Mouse (Mus musculus): ENCODE data around the gene Alg9. TPM values are rescaled to one million over a fixed set of nuclear protein-coding genes. Genes with fewer than 3 reads are reported as not detected.
A peak's percentile ranks its signal among the peaks of the same experiment; 100 is the strongest.

The Alg9 gene
- polyA plus RNA-seq, 1 experiment from 2014 or later, result 43.8 TPM

GRCm38 (mm10) chr9:50742261-50742660, 32.6 kb upstream of the Alg9 start:
- ATAC-seq (ENCODE audit: insufficient number of reproducible peaks, insufficient read depth, low FRiP score, low TSS enrichment, low read depth), result no peak
- peaks cover 14% of the 10 kb centered on the region for H3K27me3 ChIP-seq
- H3K9me3 ChIP-seq, result no peaks in the 10 kb centered on the region
- H3K27ac ChIP-seq, result no peak overlapping the region
- 84% methylated on average over 3 of the region's 3 CpGs for WGBS
- H3K4me3 ChIP-seq, result no peak overlapping the region
- H3K4me2 ChIP-seq, result no peak overlapping the region
- H3K4me1 ChIP-seq, result peaks cover 20% of the 10 kb centered on the region
- no peaks in the 10 kb centered on the region for H3K36me3 ChIP-seq
- H3K9ac ChIP-seq, result no peak overlapping the region

- Histone ChIP-seq H3K4me3 (no peak overlapping the region), H3K27ac (no peak overlapping the region), H3K4me1 (peaks cover 20% of the 10 kb centered on the region), H3K27me3 (peaks cover 14% of the 10 kb centered on the region), H3K9ac (no peak overlapping the region), H3K9me3 (no peaks in the 10 kb centered on the region), H3K4me2 (no peak overlapping the region), H3K36me3 (no peaks in the 10 kb centered on the region)
- 83% methylated on average over 2 of the region's 2 CpGs for WGBS
- ATAC-seq (ENCODE audit: insufficient number of reproducible peaks, insufficient read depth, low FRiP score, low TSS enrichment, low read depth), result no peak
Observed at GRCm38 (mm10) chr9:50742744-50743143, 32.1 kb upstream of the Alg9 start.

- H3K9ac ChIP-seq, result peak overlapping the region; percentile 68
Observed at GRCm38 (mm10) chr9:50745806-50746205, 29.0 kb upstream of the Alg9 start.

GRCm38 (mm10) chr9:50746214-50746677, 28.6 kb upstream of the Alg9 start, which contains the start of gene 2310030G06Rik:
Gene 2310030G06Rik (minus strand): TSS chr9:50746536.
- Histone ChIP-seq H3K27ac (peak within 1 kb of the TSS; percentile 83), H3K4me3 (peak within 1 kb of the TSS; percentile 43), H3K9me3 (no peaks in the 10 kb centered on the region), H3K27me3 (peaks cover 14% of the 10 kb centered on the region), H3K4me1 (peaks cover 10% of the 10 kb centered on the region), H3K36me3 (no peaks in the 10 kb centered on the region), H3K9ac (peak within 1 kb of the TSS; percentile 68), H3K4me2 (peak within 1 kb of the TSS; percentile 63)
- 2% methylated on average over 19 of the region's 19 CpGs for WGBS
- peak; percentile 64 for ATAC-seq (ENCODE audit: insufficient number of reproducible peaks, insufficient read depth, low FRiP score, low TSS enrichment, low read depth)

More at GRCm38 (mm10) chr9:50745806-50746205, 29.0 kb upstream of the Alg9 start:
- Histone ChIP-seq H3K27me3 (peaks cover 14% of the 10 kb centered on the region), H3K27ac (peak overlapping the region; percentile 83), H3K4me2 (peak overlapping the region; percentile 63), H3K9me3 (no peaks in the 10 kb centered on the region), H3K4me3 (peak overlapping the region; percentile 43), H3K4me1 (peaks cover 10% of the 10 kb centered on the region), H3K36me3 (no peaks in the 10 kb centered on the region)
- no peak for ATAC-seq (ENCODE audit: insufficient number of reproducible peaks, insufficient read depth, low FRiP score, low TSS enrichment, low read depth)
- WGBS, result 13% methylated on average over 7 of the region's 7 CpGs

GRCm38 (mm10) chr9:50750706-50751105, 24.1 kb upstream of the Alg9 start:
- no peaks in the 10 kb centered on the region for H3K36me3 ChIP-seq
- H3K4me2 ChIP-seq, result no peak overlapping the region
- no peaks in the 10 kb centered on the region for H3K9me3 ChIP-seq
- peaks cover 28% of the 10 kb centered on the region for H3K4me1 ChIP-seq
- H3K4me3 ChIP-seq, result no peak overlapping the region
- H3K9ac ChIP-seq, result no peak overlapping the region
- peaks cover 14% of the 10 kb centered on the region for H3K27me3 ChIP-seq
- 33% methylated on average over 6 of the region's 6 CpGs for WGBS
- H3K27ac ChIP-seq, result no peak overlapping the region
- ATAC-seq (ENCODE audit: insufficient number of reproducible peaks, insufficient read depth, low FRiP score, low TSS enrichment, low read depth), result no peak

- no peak within 1 kb of the TSS for H3K4me3 ChIP-seq
- H3K27me3 ChIP-seq, result peaks cover 8% of the 10 kb centered on the region
- H3K4me1 ChIP-seq, result peaks cover 23% of the 10 kb centered on the region
- H3K4me2 ChIP-seq, result peak within 1 kb of the TSS; percentile 28
- no peak for ATAC-seq (ENCODE audit: insufficient number of reproducible peaks, insufficient read depth, low FRiP score, low TSS enrichment, low read depth)
- H3K9me3 ChIP-seq, result no peaks in the 10 kb centered on the region
- H3K27ac ChIP-seq, result peak within 1 kb of the TSS; percentile 23; the same call in 1 of the 2 replicates
- WGBS, result 73% methylated on average over 22 of the region's 22 CpGs
- no peaks in the 10 kb centered on the region for H3K36me3 ChIP-seq
- H3K9ac ChIP-seq, result no peak within 1 kb of the TSS
Observed at GRCm38 (mm10) chr9:50751323-50751722, 23.5 kb upstream of the Alg9 start, which contains the start of gene Cryab. Gene Cryab (plus strand): TSS chr9:50751325.

- WGBS, result 62% methylated on average over 14 of the region's 14 CpGs
- peaks cover under 1% of the 10 kb centered on the region for H3K27me3 ChIP-seq
- no peaks in the 10 kb centered on the region for H3K9me3 ChIP-seq
- peak; percentile 48; the same call in 1 of the 2 replicates for ATAC-seq (ENCODE audit: insufficient number of reproducible peaks, insufficient read depth, low FRiP score, low TSS enrichment, low read depth)
- peaks cover 18% of the 10 kb centered on the region for H3K4me1 ChIP-seq
- no peak within 1 kb of the TSS for H3K9ac ChIP-seq
- no peaks in the 10 kb centered on the region for H3K36me3 ChIP-seq
- no peak within 1 kb of the TSS for H3K4me3 ChIP-seq
- peak within 1 kb of the TSS; percentile 28 for H3K4me2 ChIP-seq
- H3K27ac ChIP-seq, result peak within 1 kb of the TSS; percentile 23; the same call in 1 of the 2 replicates
Observed at GRCm38 (mm10) chr9:50752054-50752602, 22.7 kb upstream of the Alg9 start, which contains the start of gene Hspb2. Gene Hspb2 (minus strand): TSS chr9:50752354.

GRCm38 (mm10) chr9:50752784-50753615, 21.8 kb upstream of the Alg9 start:
- Histone ChIP-seq H3K27ac (no peak overlapping the region), H3K9me3 (no peaks in the 10 kb centered on the region), H3K36me3 (no peaks in the 10 kb centered on the region), H3K27me3 (no peaks in the 10 kb centered on the region; the same call in 1 of the 2 replicates), H3K4me3 (no peak overlapping the region), H3K9ac (no peak overlapping the region), H3K4me2 (no peak overlapping the region), H3K4me1 (peaks cover 18% of the 10 kb centered on the region)
- 0 out of 2 replicates have a peak, but pooled peaks have one; percentile 37 for ATAC-seq (ENCODE audit: insufficient number of reproducible peaks, insufficient read depth, low FRiP score, low TSS enrichment, low read depth)
- WGBS, result 71% methylated on average over 17 of the region's 17 CpGs

GRCm38 (mm10) chr9:50753947-50754346, 20.9 kb upstream of the Alg9 start:
- Histone ChIP-seq H3K27me3 (no peaks in the 10 kb centered on the region), H3K36me3 (no peaks in the 10 kb centered on the region), H3K4me3 (no peak overlapping the region), H3K4me1 (peaks cover 18% of the 10 kb centered on the region), H3K4me2 (no peak overlapping the region), H3K9me3 (no peaks in the 10 kb centered on the region), H3K9ac (no peak overlapping the region), H3K27ac (no peak overlapping the region)
- 66% methylated on average over 7 of the region's 7 CpGs for WGBS
- no peak for ATAC-seq (ENCODE audit: insufficient number of reproducible peaks, insufficient read depth, low FRiP score, low TSS enrichment, low read depth)

GRCm38 (mm10) chr9:50756711-50757110, 18.1 kb upstream of the Alg9 start:
- Histone ChIP-seq H3K27me3 (no peaks in the 10 kb centered on the region), H3K9ac (no peak overlapping the region), H3K36me3 (no peaks in the 10 kb centered on the region), H3K4me3 (no peak overlapping the region), H3K4me2 (no peak overlapping the region), H3K4me1 (peaks cover 13% of the 10 kb centered on the region), H3K9me3 (no peaks in the 10 kb centered on the region), H3K27ac (no peak overlapping the region)
- WGBS, result 65% methylated on average over 5 of the region's 5 CpGs
- no peak for ATAC-seq (ENCODE audit: insufficient number of reproducible peaks, insufficient read depth, low FRiP score, low TSS enrichment, low read depth)

GRCm38 (mm10) chr9:50761520-50762243, 13.1 kb upstream of the Alg9 start:
- Histone ChIP-seq H3K4me2 (no peak overlapping the region), H3K9me3 (no peaks in the 10 kb centered on the region), H3K4me1 (no peaks in the 10 kb centered on the region), H3K9ac (no peak overlapping the region), H3K4me3 (no peak overlapping the region), H3K27me3 (no peaks in the 10 kb centered on the region), H3K27ac (no peak overlapping the region), H3K36me3 (peaks cover 3% of the 10 kb centered on the region; the same call in 1 of the 2 replicates)
- no peak for ATAC-seq (ENCODE audit: insufficient number of reproducible peaks, insufficient read depth, low FRiP score, low TSS enrichment, low read depth)
- 55% methylated on average over 6 of the region's 6 CpGs for WGBS
